Mouse (Mus musculus) limb, embryonic 10.5 days (tissue): Measurements from ENCODE around the gene Slc35e2. TPM values are rescaled to one million over a fixed set of nuclear protein-coding genes. Genes with fewer than 3 reads are reported as not detected.
"Not testable (repeated sequence)": the region's sequence is repeated elsewhere in the genome, so short reads cannot be mapped to it uniquely, and the experiment has no call there.

Experiments used
- DNase-seq: peaks from one replicate; pipeline ENCODE4 v3.0.0-alpha.2; 2017; ENCODE audit warnings: low spot score
- H3K27ac ChIP-seq: fragments of 300-500 bp; sonication (generic); 2 replicates; pipeline ENCODE4 v1.5.1; 2016; ENCODE audit warnings: mild to moderate bottlenecking
- H3K27me3 ChIP-seq: fragments of 300-500 bp; sonication (generic); 2 replicates; pipeline ENCODE4 v1.6.1; 2016; ENCODE audit warnings: low read depth, mild to moderate bottlenecking; ENCODE audit not compliant: poor library complexity, severe bottlenecking
- H3K36me3 ChIP-seq: fragments of 300-500 bp; sonication (generic); 2 replicates; pipeline ENCODE4 v1.6.1; 2016; ENCODE audit warnings: mild to moderate bottlenecking, moderate library complexity
- H3K4me1 ChIP-seq: fragments of 300-500 bp; sonication (generic); 2 replicates; pipeline ENCODE4 v1.6.1; 2016
- H3K4me3 ChIP-seq: fragments of 300-500 bp; sonication (generic); 2 replicates; pipeline ENCODE4 v1.5.1; 2016; ENCODE audit warnings: mild to moderate bottlenecking, moderate library complexity
- H3K9me3 ChIP-seq: fragments of 300-500 bp; sonication (generic); replicated peaks from 2 replicates; pipeline ENCODE4 v1.6.1; 2016; ENCODE audit warnings: mild to moderate bottlenecking
- WGBS: fragments of 180-500 bp; shearing (Covaris S2); methylation state at CpG from one replicate; pipeline ENCODE4 v1.1.7; 2016; 5-methylcytosine and 5-hydroxymethylcytosine counted together
- polyA plus RNA-seq: library from polyadenylated mRNA; unstranded; fragments of >200 nt; fragmentation: Nextera tagmentation; extraction: Ambion mirVana; gene quantifications from 2 replicates; pipeline ENCODE4 v1.2.1, GENCODE M21; 2016

Slc35e2 gene
- polyA plus RNA-seq, 1 experiment from 2014 or later, result 13.6 TPM

DNA sequence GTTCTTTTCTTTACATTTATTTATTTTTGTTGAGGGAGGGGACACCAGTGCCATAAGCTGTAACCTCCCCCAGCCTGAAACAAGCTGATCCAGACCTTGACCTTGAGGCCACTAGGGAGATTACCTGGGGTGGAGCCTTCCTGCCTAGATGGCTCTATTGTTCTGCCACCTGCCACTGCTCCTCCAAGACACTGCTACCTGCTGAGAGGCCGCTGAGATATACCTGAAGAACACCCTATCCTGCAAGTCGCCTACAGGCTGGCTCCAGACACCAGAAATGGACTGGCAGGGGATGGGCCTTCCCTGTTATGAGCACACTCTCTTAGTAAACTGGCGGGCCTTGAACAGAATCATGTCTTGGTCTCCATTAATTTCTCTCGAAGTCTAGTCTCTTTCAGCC is 69.0 kb downstream of the Slc35e2 start:
- not testable (repeated sequence) for H3K27ac ChIP-seq, H3K9me3 ChIP-seq, H3K27me3 ChIP-seq, DNase-seq, H3K36me3 ChIP-seq
- Histone ChIP-seq H3K4me3 (peak overlapping the region; percentile 86), H3K4me1 (peaks cover 12% of the 10 kb centered on the region)
- 64% methylated on average over 4 of the region's 4 CpGs for WGBS

GRCm38 (mm10) chr4:155672082-155672481 is 70.9 kb downstream of the Slc35e2 start:
- DNase-seq, result no peak
- Histone ChIP-seq H3K36me3 (no peaks in the 10 kb centered on the region), H3K4me1 (peaks cover 12% of the 10 kb centered on the region), H3K27ac (no peak overlapping the region), H3K4me3 (no peak overlapping the region), H3K27me3 (no peaks in the 10 kb centered on the region), H3K9me3 (no peaks in the 10 kb centered on the region)
- WGBS, result 52% methylated on average over 2 of the region's 2 CpGs

Other genes with a start within 250 kb of the Slc35e2 start
- gene Prkcz, start 240.1 kb upstream of the Slc35e2 start, polyA plus RNA-seq, result 8.4 and 9.3 TPM in 2 replicates
- not detected in 2 replicates for gene Gabrd, start 203.3 kb upstream of the Slc35e2 start, polyA plus RNA-seq
- 6.4 and 7.9 TPM in 2 replicates for gene Cfap74, start 192.2 kb upstream of the Slc35e2 start, polyA plus RNA-seq
- not detected in 2 replicates for gene Tmem52, start 132.3 kb upstream of the Slc35e2 start, polyA plus RNA-seq
- gene Gnb1, start 110.1 kb upstream of the Slc35e2 start, polyA plus RNA-seq, result 583 and 605 TPM in 2 replicates
- 116 and 119 TPM in 2 replicates for gene Nadk, start 39.0 kb upstream of the Slc35e2 start, polyA plus RNA-seq
- gene Cdk11b, start 23.4 kb downstream of the Slc35e2 start, polyA plus RNA-seq, result 74.1 and 74.8 TPM in 2 replicates
- not detected in 2 replicates for gene Gm10563, start 44.0 kb downstream of the Slc35e2 start, polyA plus RNA-seq
- 8.4 and 10.4 TPM in 2 replicates for gene Mmp23, start 52.0 kb downstream of the Slc35e2 start, polyA plus RNA-seq
- gene Mib2, start 67.8 kb downstream of the Slc35e2 start, polyA plus RNA-seq, result 18.9 and 25.2 TPM in 2 replicates
- 1.5 and 2.6 TPM in 2 replicates for gene Fndc10, start 92.9 kb downstream of the Slc35e2 start, polyA plus RNA-seq
- gene Ssu72, start 103.4 kb downstream of the Slc35e2 start, polyA plus RNA-seq, result 161 and 163 TPM in 2 replicates
- gene Tmem240, start 133.4 kb downstream of the Slc35e2 start, polyA plus RNA-seq, result 0.58 and 0.79 TPM in 2 replicates
- gene Atad3a, start 159.7 kb downstream of the Slc35e2 start, polyA plus RNA-seq, result 138 and 161 TPM in 2 replicates
- 4.7 and 6.6 TPM in 2 replicates for gene Vwa1, start 173.3 kb downstream of the Slc35e2 start, polyA plus RNA-seq
- gene Tmem88b, start 184.5 kb downstream of the Slc35e2 start, polyA plus RNA-seq, result 0.30 and 0.33 TPM in 2 replicates
- 0.18 TPM in 1 of 2 replicates, not detected in the other for gene Ankrd65, start 189.0 kb downstream of the Slc35e2 start, polyA plus RNA-seq
- gene Mrpl20, start 201.5 kb downstream of the Slc35e2 start, polyA plus RNA-seq, result 246 and 297 TPM in 2 replicates
- gene Ccnl2, start 211.1 kb downstream of the Slc35e2 start, polyA plus RNA-seq, result 174 and 196 TPM in 2 replicates
- 186 and 204 TPM in 2 replicates for gene Aurkaip1, start 229.9 kb downstream of the Slc35e2 start, polyA plus RNA-seq
- gene Mxra8, start 238.3 kb downstream of the Slc35e2 start, polyA plus RNA-seq, result 39.2 and 48.9 TPM in 2 replicates
- 3.8 and 4.7 TPM in 2 replicates for gene Dvl1, start 246.0 kb downstream of the Slc35e2 start, polyA plus RNA-seq